Mouse (Mus musculus): ENCODE results near the gene Tmem189.
A peak's percentile ranks its signal among the peaks of the same experiment; 100 is the strongest.
"Not testable (repeated sequence)": the region's sequence is repeated elsewhere in the genome, so short reads cannot be mapped to it uniquely, and the experiment has no call there.

The Tmem189 gene

GRCm38 (mm10) chr2:167654911-167655600 is 34.6 kb downstream of the Tmem189 start:
- no peak for DNase-seq (ENCODE audit: extremely low spot score, low read depth, low spot score)

GRCm38 (mm10) chr2:167652694-167653093 is 36.9 kb downstream of the Tmem189 start:
- DNase-seq (ENCODE audit: extremely low spot score, low read depth, low spot score): no peak

- no peak for DNase-seq (ENCODE audit: extremely low spot score, low read depth, low spot score)
These were observed 38.0 kb downstream of the Tmem189 start for GRCm38 (mm10) chr2:167651622-167652021.

GRCm38 (mm10) chr2:167649290-167650032 is 40.2 kb downstream of the Tmem189 start:
- DNase-seq (ENCODE audit: extremely low spot score, low read depth, low spot score): no peak

GRCm38 (mm10) chr2:167646411-167646810 is 43.2 kb downstream of the Tmem189 start:
- no peak for DNase-seq (ENCODE audit: extremely low spot score, low read depth, low spot score)

GRCm38 (mm10) chr2:167643356-167644052 is 46.1 kb downstream of the Tmem189 start:
- not testable (repeated sequence) for DNase-seq (ENCODE audit: extremely low spot score, low read depth, low spot score)

GRCm38 (mm10) chr2:167642164-167642563 is 47.5 kb downstream of the Tmem189 start:
- no peak for DNase-seq (ENCODE audit: extremely low spot score, low read depth, low spot score)

GRCm38 (mm10) chr2:167641337-167641736 is 48.3 kb downstream of the Tmem189 start:
- no peak for DNase-seq (ENCODE audit: extremely low spot score, low read depth, low spot score)

GRCm38 (mm10) chr2:167640279-167640678 is 49.3 kb downstream of the Tmem189 start:
- DNase-seq (ENCODE audit: extremely low spot score, low read depth, low spot score): no peak

GRCm38 (mm10) chr2:167634865-167635512 is 54.6 kb downstream of the Tmem189 start:
- no peak for DNase-seq (ENCODE audit: extremely low spot score, low read depth, low spot score)

- DNase-seq (ENCODE audit: extremely low spot score, low read depth, low spot score): peak; percentile 97
These were observed 55.3 kb downstream of the Tmem189 start for GRCm38 (mm10) chr2:167634338-167634770.

- no peak for DNase-seq (ENCODE audit: extremely low spot score, low read depth, low spot score)
These were observed 56.1 kb downstream of the Tmem189 start for GRCm38 (mm10) chr2:167633537-167633872.

GRCm38 (mm10) chr2:167632731-167633536 is 56.7 kb downstream of the Tmem189 start:
- DNase-seq (ENCODE audit: extremely low spot score, low read depth, low spot score): no peak

- peak; percentile 90 for DNase-seq (ENCODE audit: extremely low spot score, low read depth, low spot score)
These were observed 57.8 kb downstream of the Tmem189 start, which contains the start of gene Ube2v1 for GRCm38 (mm10) chr2:167631591-167632448. Ube2v1 (minus strand) TSS chr2:167632095.

- no peak for DNase-seq (ENCODE audit: extremely low spot score, low read depth, low spot score)
These were observed 58.4 kb downstream of the Tmem189 start for GRCm38 (mm10) chr2:167631181-167631590.

GRCm38 (mm10) chr2:167630421-167630820 is 59.2 kb downstream of the Tmem189 start:
- no peak for DNase-seq (ENCODE audit: extremely low spot score, low read depth, low spot score)

- no peak for DNase-seq (ENCODE audit: extremely low spot score, low read depth, low spot score)
These were observed 59.9 kb downstream of the Tmem189 start for GRCm38 (mm10) chr2:167629665-167630209.

GRCm38 (mm10) chr2:167628872-167629271 is 60.8 kb downstream of the Tmem189 start:
- DNase-seq (ENCODE audit: extremely low spot score, low read depth, low spot score): no peak

GRCm38 (mm10) chr2:167627019-167627418 is 62.6 kb downstream of the Tmem189 start:
- DNase-seq (ENCODE audit: extremely low spot score, low read depth, low spot score): no peak

Measured in hindlimb bud, embryonic 11.5 days (tissue).